Mouse (Mus musculus): Measurements from ENCODE around the gene Tiprl. TPM values are rescaled to one million over a fixed set of nuclear protein-coding genes. Genes with fewer than 3 reads are reported as not detected.
A peak's percentile ranks its signal among the peaks of the same experiment; 100 is the strongest.

The Tiprl gene
- total RNA-seq, 2 experiments from 2014 or later, result 82.9 to 87.0 TPM

DNA sequence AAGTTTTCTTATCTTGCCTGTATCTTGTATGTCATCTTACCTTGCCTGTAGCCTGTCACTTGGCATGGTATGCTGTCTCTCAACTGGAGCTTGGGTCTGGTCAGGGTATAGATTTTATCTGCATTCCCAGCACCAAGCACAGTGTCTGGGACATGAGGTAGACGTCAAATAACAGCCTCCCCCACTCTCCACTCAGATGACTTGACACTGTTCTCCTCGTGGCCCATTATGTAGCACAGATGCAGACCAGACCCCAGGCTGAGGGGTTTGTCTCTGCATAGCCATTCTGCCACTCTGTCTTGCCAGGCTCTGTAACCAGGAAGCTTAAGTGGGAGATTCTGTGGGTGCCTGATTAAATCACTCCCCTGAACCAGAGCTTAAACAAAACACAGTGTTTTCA, 31.2 kb downstream of the Tiprl start:
- DNase-seq, result no peak
- intact Hi-C loops (cut with DNase I), result no loop called here

DNA sequence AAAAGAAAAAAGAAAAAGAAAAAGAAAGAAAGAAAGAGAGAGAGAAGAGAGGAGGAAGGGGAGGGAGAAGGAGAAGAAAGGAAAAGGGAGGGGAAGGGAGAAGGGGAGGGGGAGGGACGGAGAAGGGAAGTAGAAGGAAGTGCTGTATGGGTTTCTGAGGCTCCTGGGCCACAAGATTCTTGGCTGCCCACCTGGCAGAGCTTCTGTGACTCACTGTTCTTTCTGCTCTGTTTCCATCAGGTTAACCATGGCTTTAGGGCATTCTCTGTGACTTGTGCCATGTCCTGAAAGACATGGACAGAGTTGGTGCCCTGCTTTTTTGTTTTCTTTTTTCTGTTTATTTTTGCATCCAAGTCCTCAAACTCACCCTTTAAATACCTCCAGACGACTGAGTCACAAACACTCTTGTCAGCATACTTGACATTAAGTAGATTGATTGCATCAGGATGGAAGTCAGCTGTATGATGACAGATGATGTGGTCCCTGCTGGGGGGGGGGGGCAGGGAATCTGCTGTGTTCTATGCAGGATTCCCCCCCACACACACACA, 33.2 kb downstream of the Tiprl start:
- no peak for DNase-seq
- intact Hi-C loops (cut with DNase I), result no loop called here

DNA sequence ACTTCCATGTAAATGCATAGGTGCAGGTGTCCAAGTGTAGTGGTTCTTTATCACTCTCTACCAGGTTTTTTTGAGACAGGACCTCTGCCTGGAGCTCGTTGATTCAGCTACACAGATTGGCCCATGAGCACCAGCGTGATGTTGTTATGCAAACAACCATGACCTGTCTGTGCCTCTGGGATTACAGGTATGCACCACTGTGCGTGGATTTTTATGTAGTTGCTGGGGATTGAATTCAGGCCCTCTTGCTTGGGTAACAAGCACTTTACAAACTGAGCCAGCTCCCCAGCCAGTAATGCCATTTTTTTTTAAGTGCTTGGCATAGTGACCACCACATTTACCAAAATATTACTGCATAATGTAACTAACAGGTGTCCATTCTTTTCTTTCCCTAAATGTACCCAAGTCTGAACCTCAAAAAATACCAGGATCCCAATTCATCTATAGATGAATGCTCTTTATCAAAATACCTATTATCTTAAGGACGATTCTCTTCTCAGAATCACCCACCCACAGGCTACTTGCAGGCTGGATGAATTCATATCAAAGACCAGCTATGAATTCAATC, 35.3 kb downstream of the Tiprl start:
- intact Hi-C loops (cut with DNase I), result no loop called here
- DNase-seq, result no peak

DNA sequence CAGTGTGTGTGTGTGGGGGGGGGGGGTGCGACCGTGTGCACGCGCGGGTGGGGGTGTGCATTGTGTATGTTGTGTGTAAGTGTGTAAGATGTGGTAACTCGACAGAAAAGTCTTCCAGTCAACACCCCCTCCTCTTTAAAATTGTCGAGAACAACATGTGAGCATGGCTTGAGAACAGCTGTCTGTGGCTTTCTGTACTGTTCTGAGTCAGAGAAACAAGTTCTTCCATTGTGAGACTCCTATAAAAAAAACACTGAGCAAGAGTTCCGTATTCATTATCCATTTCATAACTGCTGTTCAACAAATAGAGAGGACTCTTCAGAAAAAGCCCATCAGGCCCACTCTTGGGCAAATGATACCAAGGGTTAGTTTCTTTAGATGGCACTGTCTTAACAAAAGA, 36.0 kb downstream of the Tiprl start:
- no peak for DNase-seq
- intact Hi-C loops (cut with DNase I), result no loop called here

DNA sequence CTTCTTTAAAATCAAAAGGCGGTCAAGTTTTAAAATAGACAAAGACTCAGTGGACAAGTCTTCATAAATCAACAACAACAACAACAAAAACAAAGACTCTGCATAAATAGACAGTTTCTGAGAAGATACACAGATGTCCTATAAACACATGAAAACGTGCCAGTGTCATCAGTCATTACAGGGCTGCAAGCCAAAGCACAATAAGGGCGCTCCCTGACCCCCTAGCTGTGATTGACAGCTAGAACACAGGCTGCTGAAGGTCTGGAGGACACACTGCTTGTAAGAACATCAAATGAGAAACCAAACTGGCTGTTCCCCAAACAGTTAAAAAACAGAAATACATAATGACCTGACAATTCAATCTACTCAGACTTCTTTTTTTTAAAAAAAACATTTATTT, 37.2 kb downstream of the Tiprl start:
- DNase-seq, result no peak
- intact Hi-C loops (cut with DNase I), result no loop called here

DNA sequence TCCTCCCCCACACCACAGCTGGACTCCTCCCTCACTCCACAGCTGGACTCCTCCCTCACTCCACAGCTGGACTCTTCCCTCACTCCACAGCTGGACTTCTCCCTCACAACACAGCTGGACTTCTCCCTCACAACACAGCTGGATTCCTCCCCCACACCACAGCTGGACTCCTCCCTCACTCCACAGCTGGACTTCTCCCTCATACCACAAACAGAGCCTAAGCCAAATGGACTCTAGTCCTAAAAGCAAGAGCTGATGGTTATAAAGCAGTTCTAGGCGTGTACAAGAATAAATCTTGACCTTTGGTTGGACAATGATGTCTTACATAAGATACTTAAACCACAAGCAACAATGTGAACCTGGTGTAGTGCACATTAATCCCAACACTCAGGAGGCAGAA, 37.8 kb downstream of the Tiprl start:
- intact Hi-C loops (cut with DNase I), result no loop called here
- DNase-seq, result no peak

DNA sequence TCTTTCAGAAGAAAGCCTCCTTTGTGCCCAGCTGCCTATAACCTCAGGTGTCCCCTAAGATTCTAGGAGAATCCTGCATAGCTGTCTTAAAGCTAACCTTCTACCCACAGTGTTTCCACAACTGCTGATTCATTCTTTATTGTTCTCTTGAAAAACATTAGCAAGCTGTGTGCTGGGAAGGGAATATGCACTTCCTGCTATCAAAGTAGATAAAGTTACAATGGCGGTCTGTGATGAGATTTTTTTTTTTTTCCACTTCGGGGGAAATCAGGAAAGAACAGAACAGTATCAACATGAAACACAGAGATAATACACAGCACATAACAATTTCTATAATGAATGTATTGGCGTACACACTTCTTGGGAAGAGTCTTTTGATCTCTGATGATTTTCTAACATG, 38.9 kb downstream of the Tiprl start:
- intact Hi-C loops (cut with DNase I), result no loop called here
- no peak for DNase-seq

DNA sequence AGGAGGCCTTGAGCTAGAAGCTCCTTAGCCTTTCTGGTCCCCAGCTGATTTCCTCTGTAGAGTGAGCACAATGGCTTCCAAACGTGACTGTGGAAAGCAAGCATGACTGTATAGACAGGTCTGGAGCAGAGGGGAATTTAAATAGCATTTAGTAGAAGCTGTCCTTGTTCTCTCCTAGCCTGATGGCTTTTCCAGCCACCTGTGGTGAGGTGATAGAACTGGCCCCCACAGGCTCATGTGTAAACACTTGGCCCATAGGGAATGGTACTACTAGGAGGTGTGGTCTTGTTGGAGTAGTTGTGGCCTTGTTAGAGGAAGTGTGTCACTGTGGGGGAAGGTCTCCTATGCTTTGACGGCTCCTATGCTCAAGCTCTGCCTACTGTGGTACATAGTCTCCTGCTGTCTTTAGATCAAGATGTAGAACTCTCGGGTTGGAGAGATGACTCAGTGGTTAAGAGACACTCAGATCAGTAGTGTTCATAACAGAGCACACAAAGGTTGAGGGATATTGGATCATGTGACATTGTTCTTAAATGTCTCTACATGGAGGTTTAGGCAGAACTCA, 41.3 kb downstream of the Tiprl start:
- intact Hi-C loops (cut with DNase I), result no loop called here
- no peak for DNase-seq

DNA sequence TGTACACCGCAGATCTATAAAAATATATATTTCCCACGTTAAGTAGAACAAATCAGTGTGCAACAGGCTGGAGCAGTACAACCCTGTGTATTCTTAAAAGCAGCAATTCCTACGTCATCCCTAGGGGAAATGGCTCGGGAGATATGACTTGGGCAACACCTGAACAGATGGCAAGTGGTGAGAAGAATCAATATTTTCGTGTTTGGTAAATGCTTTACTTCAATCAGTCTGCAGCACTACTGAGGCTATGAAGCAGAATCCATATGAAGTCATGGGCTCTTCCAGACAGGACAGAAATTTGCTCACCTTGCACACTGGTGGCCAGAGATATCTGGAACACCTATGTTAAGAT, 42.2 kb downstream of the Tiprl start:
- DNase-seq, result no peak
- intact Hi-C loops (cut with DNase I), result no loop called here

DNA sequence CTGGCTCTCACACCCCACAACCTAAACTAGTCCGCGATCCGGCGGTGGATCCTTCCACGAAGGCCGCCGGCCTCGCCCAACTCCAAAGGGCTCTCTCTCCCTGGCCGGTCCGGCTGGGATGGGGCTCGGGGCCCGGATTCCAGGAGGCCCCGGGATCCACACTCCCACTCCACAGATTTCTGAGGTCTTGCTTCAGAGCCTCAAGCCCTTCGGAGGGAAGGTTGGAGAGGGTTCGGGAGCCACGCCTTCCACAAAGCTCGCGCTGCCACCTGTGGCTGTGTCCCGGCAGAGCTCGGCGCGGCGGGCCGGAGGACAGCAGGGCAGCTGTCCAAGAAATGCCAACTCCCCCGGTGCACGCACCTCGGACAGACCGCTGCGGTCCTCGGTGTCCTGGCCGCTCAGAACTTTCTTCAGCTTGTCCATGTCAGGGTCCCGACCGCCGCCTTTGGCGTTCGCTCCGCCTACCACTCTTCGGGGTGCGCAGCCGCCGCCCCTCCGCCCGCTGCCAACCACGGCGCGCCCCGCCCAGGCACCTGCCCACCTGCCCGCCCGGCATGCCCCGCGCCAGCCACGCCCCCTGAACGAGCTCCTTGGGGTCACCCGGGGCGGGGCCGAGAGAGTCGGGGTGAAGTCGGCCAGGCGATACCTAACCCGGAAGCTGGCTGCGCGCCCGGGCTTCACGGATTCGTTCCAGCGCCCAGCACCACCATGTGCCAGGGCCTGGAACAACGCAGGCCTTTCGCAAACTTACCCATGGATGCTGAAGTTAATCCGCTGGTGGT, 42.7 kb downstream of the Tiprl start, which contains the start of gene Sft2d2:
Gene Sft2d2 (minus strand): TSS at position 559 of the 782 bp plus-strand sequence.
- peak; percentile 87 for DNase-seq
- intact Hi-C loops (cut with DNase I), result no loop called here

DNA sequence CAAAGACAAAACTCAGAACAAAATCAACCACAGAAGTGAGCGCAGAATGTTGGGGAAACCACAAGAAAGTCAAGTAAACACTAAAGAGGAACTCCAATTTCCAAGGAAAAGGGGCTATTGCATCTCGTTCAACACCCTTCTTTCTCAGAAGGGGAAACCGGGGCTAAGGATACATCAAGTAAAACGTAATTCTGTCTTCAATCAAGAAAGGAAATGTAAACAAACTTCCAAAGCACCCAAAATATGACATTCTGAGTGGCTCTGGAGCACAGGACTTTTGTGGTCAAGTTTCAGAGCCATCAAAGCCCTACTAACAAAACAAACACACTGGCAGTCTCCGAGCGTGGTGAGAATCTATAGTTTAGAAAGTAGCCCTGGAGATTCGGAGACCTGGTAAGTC, 43.4 kb downstream of the Tiprl start:
- DNase-seq, result no peak
- intact Hi-C loops (cut with DNase I), result no loop called here

DNA sequence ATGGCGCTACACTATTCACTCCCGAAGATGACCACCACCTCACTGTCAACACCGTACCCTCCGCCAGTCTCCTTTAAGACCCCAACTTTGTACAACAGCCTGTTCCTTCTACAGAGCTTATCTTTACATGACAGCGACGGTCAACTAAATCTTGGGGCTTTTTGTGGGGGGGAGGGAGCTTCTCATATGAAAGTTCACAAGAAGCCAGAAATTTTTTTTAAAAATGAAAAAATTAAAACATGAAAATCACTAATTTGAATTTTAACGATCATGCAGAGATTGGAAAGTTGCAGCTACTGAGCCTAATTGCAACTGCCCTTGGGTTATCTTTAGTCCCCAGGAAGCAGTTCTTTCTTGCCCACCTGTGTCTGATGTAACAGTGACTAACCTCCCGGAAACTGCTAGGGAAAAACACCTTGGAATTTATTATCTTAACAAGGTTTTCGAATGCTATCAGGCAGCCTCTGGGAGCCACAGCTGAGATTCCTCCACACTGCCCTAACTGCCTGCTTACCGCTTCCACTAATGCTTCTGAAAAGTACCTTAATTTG, 44.0 kb downstream of the Tiprl start:
- intact Hi-C loops (cut with DNase I), result no loop called here
- no peak for DNase-seq

DNA sequence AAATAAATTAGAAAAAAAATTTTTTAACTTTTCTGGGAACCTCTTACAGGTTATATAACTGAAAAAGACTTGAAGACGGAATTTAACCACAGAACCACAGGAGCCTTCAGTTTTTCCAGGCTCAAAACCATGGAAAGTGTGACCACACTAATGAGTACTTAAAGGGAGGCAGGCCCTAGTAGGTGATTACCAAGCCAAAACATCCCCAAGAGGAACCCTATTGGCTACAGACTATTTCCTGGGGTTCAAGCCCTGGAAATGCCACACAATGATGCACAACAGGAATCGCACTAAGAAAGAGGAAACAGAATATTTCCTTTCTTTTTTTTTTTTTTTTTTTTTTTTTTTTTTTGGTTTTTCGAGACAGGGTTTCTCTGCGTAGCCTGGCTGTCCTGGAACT, 44.7 kb downstream of the Tiprl start:
- DNase-seq, result no peak
- intact Hi-C loops (cut with DNase I), result no loop called here

DNA sequence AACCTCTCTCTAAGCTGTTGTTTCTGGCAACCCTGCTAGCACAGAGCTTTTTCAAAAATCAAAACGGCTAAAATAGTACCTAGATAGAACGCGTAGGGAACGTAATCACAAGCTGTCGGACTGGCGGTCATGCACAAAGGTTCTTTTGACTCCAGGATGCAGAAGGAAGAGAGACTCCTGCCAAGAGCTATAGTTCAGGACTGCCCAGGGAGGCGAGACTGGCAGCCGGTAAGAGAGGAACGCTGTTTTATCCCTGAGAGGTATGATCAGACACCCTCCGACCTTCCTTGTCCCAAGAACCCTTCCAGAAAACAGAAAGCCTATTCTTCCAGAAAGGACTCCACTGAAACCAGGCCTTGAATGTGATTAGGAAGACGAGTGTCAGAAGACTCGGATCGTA, 45.2 kb downstream of the Tiprl start:
- DNase-seq, result no peak

DNA sequence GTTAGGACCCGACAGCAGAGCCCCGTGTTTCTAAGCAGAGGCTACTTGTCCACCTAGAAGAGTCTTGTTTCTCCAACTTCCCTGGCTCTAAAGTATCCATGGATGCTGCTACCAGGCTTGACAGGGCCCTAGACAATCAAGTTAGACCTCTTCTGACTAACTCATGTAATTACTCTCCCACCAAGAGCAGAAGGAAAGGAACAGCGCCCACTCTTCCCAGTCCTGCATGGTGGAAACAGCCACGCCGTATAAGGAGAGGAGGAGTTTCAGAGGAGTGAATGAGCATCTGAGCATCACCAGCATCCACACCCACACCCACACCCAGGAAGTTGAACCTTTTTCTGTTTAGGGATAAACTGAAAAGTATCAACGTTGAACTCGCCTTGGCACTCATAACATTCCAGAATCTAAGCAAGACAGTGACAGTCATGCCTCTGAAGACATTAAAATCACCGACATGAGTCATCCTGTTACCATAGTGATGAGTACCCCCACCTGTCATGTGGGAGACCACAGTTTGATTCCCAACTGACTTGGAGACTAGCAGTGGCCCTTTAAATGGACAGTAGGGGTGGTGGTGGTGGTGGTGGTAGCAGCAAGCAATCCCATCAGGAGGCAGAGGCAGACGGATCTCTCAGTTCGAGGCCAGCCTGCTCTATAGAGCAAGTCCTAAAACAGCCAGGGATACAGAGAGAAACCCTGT, 46.1 kb downstream of the Tiprl start:
- intact Hi-C loops (cut with DNase I), result no loop called here

More for the DNA sequence above, 45.2 kb downstream of the Tiprl start:
- intact Hi-C loops (cut with DNase I), result no loop called here

DNA sequence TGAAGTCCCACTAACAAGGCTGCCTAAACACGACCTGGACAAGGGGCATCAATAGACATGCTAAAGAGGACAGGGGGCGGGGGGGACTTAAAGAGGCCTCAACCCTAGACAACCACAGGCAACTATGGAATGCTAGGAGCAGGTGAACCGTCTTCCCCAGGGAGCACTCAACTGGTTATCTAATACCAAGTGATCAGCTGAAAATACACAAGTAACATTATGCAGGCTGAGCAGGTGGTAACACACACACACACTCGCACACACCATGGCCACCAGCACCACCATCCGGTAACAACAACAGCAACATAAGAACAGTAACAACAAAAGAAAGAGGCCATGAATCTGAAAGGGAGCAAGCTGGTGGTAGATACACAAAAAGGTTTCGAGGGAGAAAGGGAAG, 46.7 kb downstream of the Tiprl start:
- intact Hi-C loops (cut with DNase I), result no loop called here

More for the DNA sequence above, 46.1 kb downstream of the Tiprl start:
- no peak for DNase-seq

DNA sequence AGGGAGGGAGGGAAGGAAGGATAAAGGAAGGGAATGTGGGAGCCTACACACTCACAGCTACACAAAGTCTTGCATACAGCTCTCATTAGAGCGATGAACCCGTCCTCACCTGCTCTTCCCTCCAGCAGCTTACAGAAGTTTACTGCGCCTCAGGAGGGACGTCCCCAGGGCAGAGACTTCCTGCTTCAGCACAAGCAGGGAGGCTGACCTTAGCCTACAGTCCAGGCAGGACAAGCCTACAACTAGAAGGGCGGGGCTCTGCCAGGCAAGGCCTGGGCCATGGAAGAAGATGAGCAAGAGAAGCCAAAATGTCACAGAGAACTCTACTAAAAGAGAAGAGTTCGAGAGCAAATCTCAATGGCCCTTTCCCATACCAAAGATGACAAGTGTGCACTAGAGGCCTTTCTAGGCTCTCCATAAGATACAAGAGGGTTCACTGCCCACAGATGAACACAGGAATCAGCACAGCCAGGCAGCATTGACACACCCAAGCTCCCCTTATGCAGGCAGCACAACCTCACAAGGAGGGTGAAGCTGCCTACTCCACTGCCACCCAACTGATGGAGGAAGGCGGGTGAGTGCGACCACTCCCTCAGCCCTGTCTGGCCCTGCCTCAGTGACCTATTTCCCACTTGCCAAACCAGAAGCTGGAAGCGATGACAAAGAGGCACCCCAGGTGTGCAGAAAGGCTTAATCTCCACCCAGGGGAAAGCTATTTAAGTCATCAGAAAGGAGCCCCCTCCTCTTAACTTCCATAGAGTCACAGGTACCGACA, 47.8 kb downstream of the Tiprl start:
- intact Hi-C loops (cut with DNase I), result no loop called here
- no peak for DNase-seq

More for the DNA sequence above, 46.7 kb downstream of the Tiprl start:
- no peak for DNase-seq

DNA sequence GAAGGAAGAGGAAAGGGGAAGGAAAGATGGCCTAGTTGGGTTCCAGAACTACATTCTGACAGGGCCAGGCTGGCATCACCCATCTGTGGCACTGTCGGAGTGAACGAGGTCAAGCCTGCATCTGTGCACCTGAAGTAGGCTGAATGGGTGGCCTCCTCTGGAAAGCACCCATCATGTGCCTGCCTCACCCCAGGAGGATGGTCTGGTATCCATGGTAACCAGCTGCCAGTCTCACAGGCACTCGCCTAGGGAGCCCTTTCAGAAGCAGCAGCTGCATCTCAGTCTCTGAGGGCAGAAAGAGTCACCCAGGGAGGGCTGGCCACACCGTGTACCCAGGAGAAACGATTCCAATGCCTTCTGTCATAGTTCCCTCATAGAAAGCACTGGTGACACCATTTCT, 49.4 kb downstream of the Tiprl start:
- DNase-seq, result no peak
- intact Hi-C loops (cut with DNase I), result no loop called here

DNA sequence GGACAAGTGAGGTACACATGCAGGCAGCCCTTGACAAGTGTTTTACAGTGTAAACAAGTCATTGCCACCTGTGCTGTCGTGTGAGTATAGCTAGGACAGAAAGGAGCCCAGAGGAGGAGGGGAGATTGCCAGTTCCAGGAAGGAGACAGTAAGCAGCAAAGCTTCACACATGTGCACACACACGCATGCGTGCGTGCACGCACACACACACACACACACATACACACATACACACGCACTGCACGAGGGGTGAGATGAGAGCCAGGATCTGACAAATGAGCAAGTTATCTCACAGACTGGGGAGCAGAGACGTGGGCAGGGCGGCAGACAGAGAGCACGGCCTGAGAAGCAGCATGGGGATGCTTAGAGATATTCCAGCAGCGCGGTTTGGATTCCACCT, 50.3 kb downstream of the Tiprl start:
- intact Hi-C loops (cut with DNase I), result no loop called here
- DNase-seq, result no peak

DNA sequence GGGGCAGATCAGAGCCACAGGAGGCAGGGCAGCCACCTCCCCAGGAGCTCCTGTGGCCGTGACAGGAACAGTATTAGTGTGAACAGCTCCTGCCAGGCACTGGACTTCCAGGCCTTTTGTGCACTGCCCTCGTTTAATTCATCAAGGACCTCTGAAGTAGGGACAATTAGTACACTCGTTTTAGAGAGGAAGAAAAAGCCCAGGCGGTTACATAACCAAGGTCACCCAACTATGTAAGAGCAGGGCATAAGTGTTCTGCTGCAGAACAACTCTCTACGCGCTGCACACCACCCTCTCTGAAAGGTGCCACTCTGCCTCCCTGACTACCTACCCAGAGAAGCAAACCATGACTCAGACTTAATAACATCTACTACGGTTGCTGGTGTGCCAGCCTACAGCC, 51.7 kb downstream of the Tiprl start:
- DNase-seq, result no peak
- intact Hi-C loops (cut with DNase I), result no loop called here

Measured in left cerebral cortex, postnatal 4 days (tissue).